Mouse (Mus musculus) heart, embryonic 16.5 days (tissue): ENCODE data around the gene Tbxas1. TPM values are rescaled to one million over a fixed set of nuclear protein-coding genes. Genes with fewer than 3 reads are reported as not detected.

ENCODE experiments used
- polyA plus RNA-seq: library from polyadenylated mRNA; unstranded; fragments of >200 nt; fragmentation: Nextera tagmentation; extraction: Ambion mirVana; gene quantifications from 2 replicates; pipeline ENCODE4 v1.2.1, GENCODE M21; 2015

Gene Tbxas1
- polyA plus RNA-seq, 1 experiment from 2014 or later: 1.9 TPM

Other genes starting within 250 kb of the Tbxas1 start
- gene Klrg2, start 238.2 kb upstream of the Tbxas1 start, polyA plus RNA-seq: 0.10 and 0.13 TPM in 2 replicates
- gene Clec2l, start 212.3 kb upstream of the Tbxas1 start, polyA plus RNA-seq: 0.71 and 0.87 TPM in 2 replicates
- 9.4 and 11.2 TPM in 2 replicates for gene Hipk2, start 761 bp downstream of the Tbxas1 start, polyA plus RNA-seq
- 11.4 TPM in 2 replicates for gene Parp12, start 242.9 kb downstream of the Tbxas1 start, polyA plus RNA-seq